Mouse (Mus musculus): ENCODE measurements around the gene Atxn7l3.

DNA sequence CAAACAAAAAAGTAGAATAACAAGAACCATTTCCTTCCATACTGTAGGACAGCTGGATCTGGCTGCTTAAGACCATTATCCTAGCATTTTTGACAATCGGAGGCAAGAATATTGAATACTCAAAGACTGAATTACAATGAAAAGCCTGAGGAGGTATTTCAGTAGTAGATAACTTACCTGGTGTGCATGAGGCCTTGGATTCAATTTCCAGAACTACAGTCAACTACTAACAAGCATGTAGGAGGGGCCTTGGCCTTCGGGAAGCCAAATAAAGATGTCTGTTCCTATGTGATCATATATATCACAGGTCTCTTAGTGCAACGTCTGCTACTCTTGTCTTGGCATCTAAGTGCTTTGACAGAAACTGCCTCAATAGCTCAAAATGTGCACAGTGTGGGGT lies 33.6 kb upstream of the Atxn7l3 start:
- no peak for TF ChIP-seq CTCF (IDR thresholded peaks at IDR 0.05)
- TF ChIP-seq EP300 (IDR thresholded peaks at IDR 0.05), result no peak
